Mouse (Mus musculus) neural tube, embryonic 11.5 days (tissue): Measurements from ENCODE around the gene Eya3. TPM values are rescaled to one million over a fixed set of nuclear protein-coding genes. Genes with fewer than 3 reads are reported as not detected.
A peak's percentile ranks its signal among the peaks of the same experiment; 100 is the strongest.
"Not testable (repeated sequence)": the region's sequence is repeated elsewhere in the genome, so short reads cannot be mapped to it uniquely, and the experiment has no call there.

Experiments
- ATAC-seq: fragments of 200-750 bp; cut with Nextera tagmentation; 2 replicates; pipeline ENCODE4 v1.8.0; 2017; ENCODE audit warnings: moderate number of reproducible peaks, mild to moderate bottlenecking, moderate TSS enrichment, moderate library complexity; ENCODE audit not compliant: insufficient read depth, low FRiP score, low TSS enrichment
- DNase-seq: peaks from one replicate; pipeline ENCODE4 v3.0.0-alpha.2; 2015; ENCODE audit warnings: low spot score
- H3K27ac ChIP-seq: fragments of 300-500 bp; sonication (generic); 2 replicates; pipeline ENCODE4 v1.5.1; 2014; ENCODE audit warnings: low read depth, mild to moderate bottlenecking, low read length
- H3K27me3 ChIP-seq: fragments of 300-500 bp; sonication (generic); 2 replicates; pipeline ENCODE4 v1.6.1; 2014; ENCODE audit warnings: mild to moderate bottlenecking, low read length, mixed read lengths; ENCODE audit not compliant: control insufficient read depth, insufficient read depth
- H3K36me3 ChIP-seq: fragments of 300-500 bp; sonication (generic); 2 replicates; pipeline ENCODE4 v1.6.1; 2014; ENCODE audit warnings: mild to moderate bottlenecking, low read length, moderate library complexity, mixed read lengths; ENCODE audit not compliant: control insufficient read depth, insufficient read depth
- H3K4me1 ChIP-seq: fragments of 300-500 bp; sonication (generic); 2 replicates; pipeline ENCODE4 v1.6.1; 2014; ENCODE audit warnings: low read length, mixed read lengths; ENCODE audit not compliant: control insufficient read depth, insufficient read depth
- H3K4me2 ChIP-seq: fragments of 300-500 bp; sonication (generic); 2 replicates; pipeline ENCODE4 v1.6.1; 2014; ENCODE audit warnings: low read depth, mild to moderate bottlenecking, moderate library complexity
- H3K4me3 ChIP-seq: fragments of 300-500 bp; sonication (generic); 2 replicates; pipeline ENCODE4 v1.5.1; 2014; ENCODE audit warnings: low read depth, low read length
- H3K9ac ChIP-seq: fragments of 300-500 bp; sonication (generic); 2 replicates; pipeline ENCODE4 v1.6.1; 2014; ENCODE audit warnings: mild to moderate bottlenecking, low read length
- H3K9me3 ChIP-seq: fragments of 300-500 bp; sonication (generic); 2 replicates; pipeline ENCODE4 v1.6.1; 2016; ENCODE audit warnings: low read length; ENCODE audit not compliant: control insufficient read depth
- WGBS: fragments of 180-500 bp; shearing (Covaris S2); extraction: QIAGEN DNeasy Blood & Tissue Kit; methylation state at CpG from one replicate; pipeline ENCODE4 v1.1.7; 2014; 5-methylcytosine and 5-hydroxymethylcytosine counted together
- polyA plus RNA-seq: library from polyadenylated mRNA; unstranded; fragments of >200 nt; fragmentation: Nextera tagmentation; extraction: Ambion mirVana; gene quantifications from 2 replicates; pipeline ENCODE4 v1.2.1, GENCODE M21; 2014

The Eya3 gene
- polyA plus RNA-seq, 1 experiment from 2014 or later, result 28.4 TPM

DNA sequence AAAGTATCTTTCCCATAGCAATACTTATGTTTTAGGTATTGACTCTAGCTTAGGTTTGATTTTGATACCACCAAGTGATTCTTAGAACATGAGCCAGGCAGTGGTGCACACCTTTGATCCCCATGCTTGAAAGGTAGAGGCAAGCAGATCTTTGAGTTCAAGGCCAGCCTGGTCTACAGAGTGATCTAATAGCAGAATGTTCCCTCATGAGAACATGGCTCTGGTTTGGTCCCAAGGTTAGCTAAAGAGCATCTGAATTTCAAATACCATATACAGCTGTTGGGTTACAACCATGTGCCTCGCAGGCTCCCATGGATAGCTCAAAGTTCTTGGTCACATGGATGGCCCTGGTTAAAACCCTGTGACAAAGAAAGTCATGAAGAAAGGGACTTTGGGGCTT, 79.5 kb downstream of the Eya3 start:
- DNase-seq (no peak), ATAC-seq (no peak)
- H3K36me3 ChIP-seq, result peaks cover 16% of the 10 kb centered on the region
- H3K4me1 ChIP-seq, result no peaks in the 10 kb centered on the region
- H3K9ac ChIP-seq, result no peak overlapping the region
- H3K27ac ChIP-seq, result no peak overlapping the region
- H3K4me2 ChIP-seq, result no peak overlapping the region
- no peaks in the 10 kb centered on the region for H3K9me3 ChIP-seq
- 95% methylated on average over 1 of the region's 1 CpGs for WGBS
- no peaks in the 10 kb centered on the region for H3K27me3 ChIP-seq
- H3K4me3 ChIP-seq, result no peak overlapping the region

DNA sequence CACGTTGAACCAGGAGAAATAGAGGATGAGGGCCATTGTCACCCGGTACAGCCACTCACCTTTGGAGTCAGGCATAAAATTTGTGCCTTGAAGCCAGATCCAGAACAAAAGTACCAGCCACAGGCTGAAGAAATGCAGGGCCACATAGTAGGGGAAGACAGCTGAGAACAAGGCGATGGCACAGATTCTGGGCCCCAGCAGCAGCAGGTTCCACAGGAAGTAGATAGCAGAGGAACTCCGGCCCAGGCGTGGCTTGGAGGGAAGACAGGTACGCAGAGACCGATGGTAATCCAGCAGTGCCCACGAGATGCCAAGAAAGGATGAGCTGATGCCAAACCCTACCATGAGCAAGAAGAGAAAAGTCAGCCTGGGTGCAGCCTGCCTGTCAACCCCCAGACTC, 89.4 kb downstream of the Eya3 start:
- 91% methylated on average over 8 of the region's 8 CpGs for WGBS
- H3K4me1 ChIP-seq, result no peaks in the 10 kb centered on the region

DNA sequence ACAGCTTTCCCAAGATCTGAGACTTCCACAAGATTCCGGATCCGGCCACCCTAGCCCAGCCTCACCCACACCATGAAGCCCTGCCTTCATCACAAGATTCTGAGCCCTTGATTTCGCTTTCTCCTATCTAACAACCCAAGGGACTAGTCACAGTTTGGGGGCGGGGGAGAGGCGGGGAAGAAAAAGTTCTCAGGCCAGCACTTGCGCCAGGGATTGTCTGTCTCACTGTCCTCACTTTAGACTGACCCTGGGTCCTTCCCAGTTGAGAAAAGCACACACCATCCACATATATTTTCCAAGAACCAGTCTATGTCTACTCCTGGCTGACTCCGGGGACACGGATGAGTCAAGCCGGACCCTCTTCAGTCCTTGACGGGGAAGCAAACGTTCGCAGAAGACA, 92.8 kb downstream of the Eya3 start:
- 0 out of 2 replicates have a peak, but pooled peaks cover 2% of the 10 kb centered on the region for H3K36me3 ChIP-seq
- DNase-seq (no peak), ATAC-seq (no peak)
- no peak overlapping the region for H3K9ac ChIP-seq
- H3K27me3 ChIP-seq, result no peaks in the 10 kb centered on the region
- H3K4me3 ChIP-seq, result peak overlapping the region; percentile 49
- H3K4me2 ChIP-seq, result peak overlapping the region; percentile 91
- no peaks in the 10 kb centered on the region for H3K4me1 ChIP-seq
- no peak overlapping the region for H3K27ac ChIP-seq
- WGBS, result 49% methylated on average over 12 of the region's 12 CpGs
- H3K9me3 ChIP-seq, result no peaks in the 10 kb centered on the region

More for the DNA sequence above, 89.4 kb downstream of the Eya3 start:
- Histone ChIP-seq H3K36me3 (0 out of 2 replicates have a peak, but pooled peaks cover 2% of the 10 kb centered on the region), H3K4me2 (no peak overlapping the region), H3K27me3 (no peaks in the 10 kb centered on the region), H3K9ac (no peak overlapping the region), H3K27ac (no peak overlapping the region), H3K4me3 (no peak overlapping the region), H3K9me3 (no peaks in the 10 kb centered on the region)
- ATAC-seq (no peak), DNase-seq (no peak)

DNA sequence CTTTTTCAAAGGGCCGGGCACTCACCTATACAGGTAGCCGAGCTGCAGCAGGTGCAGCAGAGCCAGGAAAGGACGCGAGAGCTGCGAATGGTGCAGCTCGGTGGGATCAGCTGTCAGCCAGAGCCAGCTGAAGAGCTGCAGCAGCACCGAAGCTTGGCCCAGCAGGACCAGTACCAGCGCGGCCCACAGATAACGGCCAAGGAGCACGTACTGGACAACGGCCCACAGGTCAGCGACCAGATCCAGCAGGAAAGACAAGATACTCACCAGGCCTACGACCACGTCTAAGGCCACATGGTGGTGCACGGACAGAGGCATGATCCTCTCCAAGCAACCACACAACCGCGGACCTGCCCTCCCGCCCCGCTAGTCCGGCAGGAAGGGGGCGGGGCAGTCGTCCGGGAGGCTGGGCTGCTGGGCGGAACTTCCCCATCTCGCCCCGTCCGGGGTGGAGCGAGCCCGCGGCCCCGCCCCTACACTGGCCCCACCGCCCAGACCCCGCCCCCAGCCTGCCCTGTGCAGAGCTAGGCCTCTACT, 93.4 kb downstream of the Eya3 start, which contains the start of gene Xkr8:
Gene Xkr8 (minus strand): TSS at position 399 of the 537 bp plus-strand sequence.
- H3K27ac ChIP-seq, result no peak within 1 kb of the TSS
- H3K4me2 ChIP-seq, result peak within 1 kb of the TSS; percentile 91
- peak; percentile 88 for ATAC-seq
- 2% methylated on average over 34 of the region's 34 CpGs for WGBS
- peak within 1 kb of the TSS; percentile 49 for H3K4me3 ChIP-seq
- no peaks in the 10 kb centered on the region for H3K4me1 ChIP-seq
- peak; percentile 89 for DNase-seq
- no peaks in the 10 kb centered on the region for H3K9me3 ChIP-seq
- H3K36me3 ChIP-seq, result 0 out of 2 replicates have a peak, but pooled peaks cover 2% of the 10 kb centered on the region
- peak within 1 kb of the TSS; percentile 63 for H3K9ac ChIP-seq
- no peaks in the 10 kb centered on the region for H3K27me3 ChIP-seq

DNA sequence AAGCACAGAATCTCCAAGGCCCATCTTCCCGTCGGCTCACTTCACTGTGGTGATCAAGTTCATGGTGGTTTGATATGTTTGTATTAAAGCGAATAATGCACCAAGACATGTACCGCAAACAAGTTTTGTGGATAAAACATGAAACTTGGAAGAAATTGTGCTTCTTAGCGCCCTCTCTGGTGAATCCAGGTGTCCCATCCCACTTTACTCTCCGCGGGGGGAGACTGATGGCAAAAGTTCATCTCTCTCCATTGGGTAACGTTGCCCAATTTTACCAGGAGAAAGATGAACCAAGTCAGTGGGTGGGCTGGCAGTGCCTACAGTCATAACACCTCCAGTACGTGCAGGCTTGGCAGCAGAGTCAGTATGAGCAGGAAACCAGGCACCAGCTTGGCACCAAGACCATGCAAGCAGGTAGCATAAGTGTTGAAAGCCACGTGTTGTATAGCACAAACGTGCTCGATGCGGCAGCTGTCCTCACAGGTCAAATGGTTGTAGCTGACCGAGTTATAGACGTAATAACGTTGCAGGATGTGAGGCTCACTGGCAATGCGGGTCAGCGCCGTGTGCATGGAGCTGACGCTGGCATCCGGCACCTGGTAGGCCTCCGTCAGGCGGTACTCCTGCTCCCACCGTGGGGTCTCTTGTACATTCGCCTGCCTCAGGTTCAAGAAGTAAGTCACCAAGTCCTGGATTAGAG, 94.4 kb downstream of the Eya3 start:
- Histone ChIP-seq H3K4me1 (no peaks in the 10 kb centered on the region), H3K4me3 (no peak overlapping the region), H3K36me3 (no peaks in the 10 kb centered on the region), H3K4me2 (no peak overlapping the region), H3K9ac (no peak overlapping the region), H3K9me3 (no peaks in the 10 kb centered on the region), H3K27me3 (no peaks in the 10 kb centered on the region), H3K27ac (no peak overlapping the region)
- DNase-seq (no peak), ATAC-seq (no peak)
- WGBS, result 91% methylated on average over 25 of the region's 25 CpGs

DNA sequence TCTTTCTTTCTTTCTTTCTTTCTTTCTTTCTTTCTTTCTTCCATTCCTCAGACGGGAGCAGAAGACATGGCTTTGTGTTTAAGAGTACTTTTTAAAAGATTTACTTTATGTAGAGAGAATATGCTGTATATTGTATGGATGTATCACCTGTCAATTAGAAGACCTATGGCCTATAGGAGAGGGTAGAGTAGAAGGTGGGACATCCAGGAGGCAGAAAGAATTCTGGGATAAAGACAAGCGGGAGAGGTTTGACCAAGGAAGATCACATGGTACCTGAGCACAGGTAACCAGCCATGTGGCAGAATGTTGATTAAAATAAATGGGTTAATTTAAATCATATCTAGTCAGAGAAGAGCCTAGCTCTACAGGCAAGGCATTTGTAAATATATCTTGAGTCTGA, 96.0 kb downstream of the Eya3 start:
- Histone ChIP-seq H3K27me3 (no peaks in the 10 kb centered on the region), H3K4me2 (no peak overlapping the region), H3K4me1 (no peaks in the 10 kb centered on the region), H3K27ac (no peak overlapping the region), H3K4me3 (no peak overlapping the region), H3K9me3 (no peaks in the 10 kb centered on the region), H3K9ac (no peak overlapping the region), H3K36me3 (no peaks in the 10 kb centered on the region)
- 97% methylated on average over 2 of the region's 2 CpGs for WGBS
- no peak for ATAC-seq
- DNase-seq, result no peak

DNA sequence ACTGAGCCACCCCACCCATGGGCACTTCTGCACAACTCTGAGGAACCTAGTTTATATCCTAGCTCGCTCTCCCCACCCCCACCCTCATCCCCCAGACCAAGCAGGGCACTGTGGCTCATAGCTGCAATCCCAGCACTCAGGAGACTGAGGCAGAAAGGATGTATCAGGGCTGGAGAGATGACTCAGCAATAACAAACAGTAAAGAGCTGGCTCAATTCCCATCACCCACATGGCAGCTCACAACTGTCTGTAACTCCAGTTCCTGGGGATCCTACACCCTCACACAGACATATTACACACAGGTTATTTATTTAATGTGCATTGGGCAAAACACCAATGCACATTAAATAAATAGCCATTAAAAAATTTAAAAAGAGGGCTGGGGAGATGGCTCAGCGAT, 96.6 kb downstream of the Eya3 start:
- 70% methylated on average over 2 of the region's 2 CpGs for WGBS
- no peak overlapping the region for H3K4me2 ChIP-seq
- no peak overlapping the region for H3K27ac ChIP-seq
- H3K36me3 ChIP-seq, result no peaks in the 10 kb centered on the region
- DNase-seq (no peak), ATAC-seq (no peak)
- no peaks in the 10 kb centered on the region for H3K4me1 ChIP-seq
- no peak overlapping the region for H3K4me3 ChIP-seq
- no peaks in the 10 kb centered on the region for H3K27me3 ChIP-seq
- no peaks in the 10 kb centered on the region for H3K9me3 ChIP-seq
- no peak overlapping the region for H3K9ac ChIP-seq

DNA sequence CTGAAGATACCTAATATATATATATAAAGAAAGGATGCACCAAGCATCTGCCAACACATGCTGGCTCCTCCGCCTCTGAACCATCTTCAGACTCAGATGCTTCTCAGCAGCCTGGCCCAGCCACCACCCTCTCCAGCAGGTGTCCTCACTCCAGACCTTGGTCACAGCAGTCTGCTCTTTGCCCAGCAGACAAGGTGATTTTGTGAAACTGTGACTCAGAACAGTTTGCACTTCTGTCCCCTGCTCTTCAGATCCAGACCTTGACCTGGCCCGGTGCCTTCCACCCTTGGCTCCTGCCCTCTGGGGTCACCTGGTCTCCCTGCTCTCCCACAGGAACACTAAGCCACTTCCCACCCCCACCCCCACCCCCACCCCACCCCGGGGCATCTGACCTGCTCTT, 97.1 kb downstream of the Eya3 start:
- Histone ChIP-seq H3K9ac (no peak overlapping the region), H3K36me3 (no peaks in the 10 kb centered on the region), H3K4me1 (no peaks in the 10 kb centered on the region), H3K27me3 (no peaks in the 10 kb centered on the region), H3K27ac (no peak overlapping the region), H3K4me3 (no peak overlapping the region), H3K4me2 (no peak overlapping the region), H3K9me3 (no peaks in the 10 kb centered on the region)
- ATAC-seq (no peak), DNase-seq (no peak)
- 71% methylated on average over 3 of the region's 3 CpGs for WGBS

DNA sequence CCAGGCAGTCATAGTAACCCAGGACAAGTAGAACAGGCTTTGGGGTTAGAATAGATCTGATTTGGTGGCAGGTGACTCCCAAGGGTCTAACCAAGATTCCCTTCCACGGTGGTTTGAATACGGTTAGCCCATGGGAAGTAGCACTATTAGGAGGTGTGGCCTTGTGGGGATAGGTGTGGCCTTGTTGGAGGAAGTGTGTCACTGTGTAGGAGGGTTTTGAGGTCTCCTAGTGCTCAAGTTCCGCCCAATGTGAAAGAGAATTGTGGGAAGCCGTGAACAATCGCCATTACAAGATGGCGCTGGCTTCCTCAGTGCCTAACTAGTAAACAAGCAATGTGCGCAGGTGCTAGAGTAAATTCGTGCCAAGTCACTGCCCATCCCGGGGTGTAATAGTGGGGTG, 98.4 kb downstream of the Eya3 start:
- DNase-seq, H3K27me3 ChIP-seq, H3K36me3 ChIP-seq, ATAC-seq, H3K4me2 ChIP-seq, H3K9me3 ChIP-seq, H3K27ac ChIP-seq, H3K9ac ChIP-seq, H3K4me1 ChIP-seq, H3K4me3 ChIP-seq: not testable (repeated sequence)
- WGBS, result 95% methylated on average over 9 of the region's 9 CpGs
